Mouse (Mus musculus) G1E (cell line): ENCODE measurements around the gene Olfr871. TPM values are rescaled to one million over a fixed set of nuclear protein-coding genes. Genes with fewer than 3 reads are reported as not detected.
"Not testable (repeated sequence)": the region's sequence is repeated elsewhere in the genome, so short reads cannot be mapped to it uniquely, and the experiment has no call there.

Experiments used
- ATAC-seq: 2 replicates; pipeline ENCODE4 v1.8.0; 2016; ENCODE audit warnings: mild to moderate bottlenecking; ENCODE audit not compliant: insufficient number of reproducible peaks, poor library complexity, low FRiP score, severe bottlenecking; ENCODE audit errors: extremely low read depth
- DNase-seq: peaks from one replicate; pipeline ENCODE4 v3.0.0; 2012; ENCODE audit warnings: low spot score
- H3K27me3 ChIP-seq: 2 replicates; pipeline ENCODE4 v1.6.1; 2012; ENCODE audit warnings: mild to moderate bottlenecking, low read length, inconsistent platforms; ENCODE audit not compliant: insufficient read depth
- H3K36me3 ChIP-seq: replicated peaks from 2 replicates; pipeline ENCODE3; 2012; ENCODE audit warnings: mild to moderate bottlenecking, inconsistent platforms
- H3K4me1 ChIP-seq: 2 replicates; pipeline ENCODE4 v1.6.1; 2012; ENCODE audit warnings: low read depth, low read length, inconsistent platforms, mixed read lengths; ENCODE audit not compliant: insufficient read depth
- H3K4me3 ChIP-seq: 2 replicates; pipeline ENCODE4 v1.5.1; 2012; ENCODE audit warnings: low read depth, mild to moderate bottlenecking, inconsistent platforms, low read length, moderate library complexity, mixed read lengths
- H3K9me3 ChIP-seq: replicated peaks from 2 replicates; pipeline ENCODE4 v1.6.1; 2012; ENCODE audit warnings: inconsistent platforms
- CTCF ChIP-seq: IDR thresholded peaks from 2 replicates; pipeline ENCODE4 v1.5.1; 2012; ENCODE audit warnings: low read depth, low read length, inconsistent platforms, mixed read lengths
- GATA1 ChIP-seq: IDR thresholded peaks from 2 replicates; pipeline ENCODE4 v1.6.1; 2012; ENCODE audit warnings: borderline replicate concordance, low read length, inconsistent platforms, mixed read lengths
- GATA2 ChIP-seq: IDR thresholded peaks from 2 replicates; pipeline ENCODE4 v1.6.1; 2012; ENCODE audit warnings: low read depth, low read length, inconsistent platforms, borderline replicate concordance
- POLR2AphosphoS5 ChIP-seq: IDR thresholded peaks from 2 replicates; pipeline ENCODE4 v1.6.1; 2012; ENCODE audit warnings: low read depth, low read length, inconsistent platforms; ENCODE audit not compliant: insufficient replicate concordance
- TAL1 ChIP-seq: conservative IDR thresholded peaks from 2 replicates; pipeline ENCODE4 v1.6.1; 2012; ENCODE audit warnings: low read depth, low read length, inconsistent platforms, mixed read lengths
- polyA plus RNA-seq: library from polyadenylated mRNA; stranded (reverse); fragments of >175 nt; gene quantifications from 2 replicates; pipeline ENCODE4 v1.2.3, GENCODE M21; 2012
- total RNA-seq, 2 experiments: library from RNA; stranded (forward) in 1 of 2; stranded (reverse) in 1 of 2; fragments of 200-1000 nt in 1 of 2; fragments of >200 nt in 1 of 2; fragmentation: Nextera tagmentation in 1 of 2; gene quantifications; 2 replicates each; pipeline ENCODE4 v1.2.3; 2014 to 2017

Olfr871 gene
- total RNA-seq (2014; fragmentation: Nextera tagmentation) = not detected in 2 replicates
- not detected in 2 replicates for total RNA-seq (2017)
- not detected in 2 replicates for polyA plus RNA-seq

GRCm38 (mm10) chr9:20211907-20212306 is at the start of gene Olfr871:
Gene Olfr871, plus strand, starts transcription at chr9:20212207.
- no peak for TF ChIP-seq TAL1
- TF ChIP-seq GATA1 = no peak
- no peak for TF ChIP-seq POLR2AphosphoS5
- no peak for TF ChIP-seq CTCF
- Histone ChIP-seq H3K27me3 (no peaks in the 10 kb centered on the region), H3K36me3 (no peaks in the 10 kb centered on the region), H3K4me3 (no peak within 1 kb of the TSS), H3K9me3 (no peaks in the 10 kb centered on the region), H3K4me1 (peaks cover 2% of the 10 kb centered on the region; the same call in 1 of the 2 replicates)
- DNase-seq (no peak), ATAC-seq (no peak)

GRCm38 (mm10) chr9:20173957-20174356 is 38.0 kb upstream of the Olfr871 start, which contains the start of gene Olfr870:
Gene Olfr870, minus strand, starts transcription at chr9:20174057.
- Histone ChIP-seq H3K4me1 (peaks cover 2% of the 10 kb centered on the region; the same call in 1 of the 2 replicates), H3K4me3 (no peak within 1 kb of the TSS), H3K9me3 (no peaks in the 10 kb centered on the region), H3K36me3 (no peaks in the 10 kb centered on the region), H3K27me3 (no peaks in the 10 kb centered on the region)
- DNase-seq (no peak), ATAC-seq (no peak)
- TF ChIP-seq CTCF (no peak), POLR2AphosphoS5 (no peak), GATA1 (no peak), GATA2 (no peak), TAL1 (no peak)

GRCm38 (mm10) chr9:20179463-20179862 is 32.5 kb upstream of the Olfr871 start:
- H3K27me3 ChIP-seq = no peaks in the 10 kb centered on the region
- no peak for DNase-seq
- H3K4me1 ChIP-seq = peaks cover 7% of the 10 kb centered on the region
- TF ChIP-seq TAL1 (no peak), GATA1 (no peak), CTCF (no peak), GATA2 (no peak), POLR2AphosphoS5 (no peak)
- no peak; the same call in 1 of the 2 replicates for ATAC-seq
- H3K4me3 ChIP-seq = no peak overlapping the region; the same call in 1 of the 2 replicates
- no peaks in the 10 kb centered on the region for H3K9me3 ChIP-seq
- no peaks in the 10 kb centered on the region for H3K36me3 ChIP-seq

GRCm38 (mm10) chr9:20202131-20202530 is 9.9 kb upstream of the Olfr871 start:
- TF ChIP-seq TAL1 (no peak), CTCF (no peak), POLR2AphosphoS5 (no peak), GATA1 (no peak), GATA2 (no peak)
- ATAC-seq = no peak

GRCm38 (mm10) chr9:20203413-20203984 is 8.5 kb upstream of the Olfr871 start:
- H3K27me3 ChIP-seq, H3K36me3 ChIP-seq, DNase-seq, H3K9me3 ChIP-seq, H3K4me3 ChIP-seq: not testable (repeated sequence)
- peaks cover 20% of the 10 kb centered on the region for H3K4me1 ChIP-seq
- ATAC-seq = peak; percentile 45

More at GRCm38 (mm10) chr9:20202131-20202530, 9.9 kb upstream of the Olfr871 start:
- Histone ChIP-seq H3K27me3 (no peaks in the 10 kb centered on the region), H3K9me3 (no peaks in the 10 kb centered on the region), H3K36me3 (no peaks in the 10 kb centered on the region), H3K4me3 (no peak overlapping the region), H3K4me1 (peaks cover 20% of the 10 kb centered on the region)
- DNase-seq = no peak

- Histone ChIP-seq H3K27me3 (no peaks in the 10 kb centered on the region), H3K4me1 (peaks cover 2% of the 10 kb centered on the region; the same call in 1 of the 2 replicates), H3K36me3 (no peaks in the 10 kb centered on the region), H3K4me3 (no peak overlapping the region), H3K9me3 (no peaks in the 10 kb centered on the region)
- TF ChIP-seq GATA2 (no peak), TAL1 (no peak), POLR2AphosphoS5 (no peak), GATA1 (no peak), CTCF (no peak)
- ATAC-seq (no peak), DNase-seq (no peak)
Measured at GRCm38 (mm10) chr9:20210812-20211211, 1.2 kb upstream of the Olfr871 start.
